Mouse (Mus musculus) thymus, postnatal 36 days (tissue): Measurements from ENCODE around the gene Mief1.

Experiments used
- DNase-seq, 2 experiments: peaks; one replicate each; pipeline ENCODE4 v3.0.0; 2022; ENCODE audit warnings: mixed read lengths in 2 of 2

Gene Mief1

GRCm38 (mm10) chr15:80233733-80234509 lies at the start of gene Mief1:
Mief1 (plus strand) TSS chr15:80234018.
- DNase-seq = peak; percentile 99

GRCm38 (mm10) chr15:80188927-80189326 lies 44.9 kb upstream of the Mief1 start:
- DNase-seq = no peak

GRCm38 (mm10) chr15:80190075-80190474 lies 43.7 kb upstream of the Mief1 start:
- DNase-seq = no peak

GRCm38 (mm10) chr15:80191585-80192245 lies 42.1 kb upstream of the Mief1 start:
- no peak for DNase-seq

GRCm38 (mm10) chr15:80192246-80192585 lies 41.6 kb upstream of the Mief1 start:
- DNase-seq = peak; percentile 38 to 62

- no peak for DNase-seq
These were observed 41.0 kb upstream of the Mief1 start for GRCm38 (mm10) chr15:80192847-80193246.

GRCm38 (mm10) chr15:80199556-80199955 lies 34.3 kb upstream of the Mief1 start:
- no peak for DNase-seq

GRCm38 (mm10) chr15:80202111-80202775 lies 31.6 kb upstream of the Mief1 start:
- no peak for DNase-seq

GRCm38 (mm10) chr15:80203406-80203805 lies 30.4 kb upstream of the Mief1 start:
- peak; percentile 36 to 37 for DNase-seq

- DNase-seq = no peak
These were observed 27.7 kb upstream of the Mief1 start for GRCm38 (mm10) chr15:80206057-80206565.

GRCm38 (mm10) chr15:80208446-80208845 lies 25.4 kb upstream of the Mief1 start:
- DNase-seq = no peak

- DNase-seq = no peak
These were observed 20.1 kb upstream of the Mief1 start for GRCm38 (mm10) chr15:80213688-80214087.

GRCm38 (mm10) chr15:80215716-80216479 lies 17.9 kb upstream of the Mief1 start:
- peak; percentile 62 to 67 for DNase-seq

- DNase-seq = no peak
These were observed 17.4 kb upstream of the Mief1 start for GRCm38 (mm10) chr15:80216480-80216820.

- DNase-seq = no peak
These were observed 16.3 kb upstream of the Mief1 start for GRCm38 (mm10) chr15:80217476-80217875.

GRCm38 (mm10) chr15:80219211-80219610 lies 14.6 kb upstream of the Mief1 start:
- peak; percentile 52 to 68 for DNase-seq

GRCm38 (mm10) chr15:80219705-80220657 lies 13.8 kb upstream of the Mief1 start:
- DNase-seq = no peak

GRCm38 (mm10) chr15:80221031-80221430 lies 12.8 kb upstream of the Mief1 start:
- DNase-seq = no peak

- no peak for DNase-seq
These were observed 10.1 kb upstream of the Mief1 start for GRCm38 (mm10) chr15:80223751-80224150.

- DNase-seq = peak; percentile 79 to 85
These were observed 8.6 kb upstream of the Mief1 start for GRCm38 (mm10) chr15:80225208-80225607.

GRCm38 (mm10) chr15:80225796-80226195 lies 8.0 kb upstream of the Mief1 start:
- peak; percentile 49 to 57 for DNase-seq
